Mouse (Mus musculus): ENCODE data around the gene Tnnc1.

Gene Tnnc1

DNA sequence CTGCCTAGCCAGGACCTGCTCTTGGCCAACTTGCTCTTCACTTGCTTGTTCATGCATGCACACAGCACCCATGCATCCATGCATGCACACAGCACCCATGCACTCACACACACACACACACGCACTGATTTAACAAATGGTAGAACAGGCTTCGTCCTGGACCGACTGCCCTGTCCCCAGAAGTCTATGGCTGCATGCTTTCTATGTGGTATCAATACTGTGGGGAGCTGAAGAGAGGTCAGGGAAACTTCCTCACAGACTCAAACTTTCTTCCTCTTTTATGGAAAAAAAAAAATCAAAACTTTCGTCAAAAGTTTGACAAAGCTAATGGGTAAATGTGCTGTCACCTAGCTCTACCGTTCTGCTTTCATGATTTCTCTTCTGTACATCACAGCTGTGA is 24.6 kb upstream of the Tnnc1 start:
- DNase-seq (ENCODE audit: extremely low spot score, low spot score): no peak

DNA sequence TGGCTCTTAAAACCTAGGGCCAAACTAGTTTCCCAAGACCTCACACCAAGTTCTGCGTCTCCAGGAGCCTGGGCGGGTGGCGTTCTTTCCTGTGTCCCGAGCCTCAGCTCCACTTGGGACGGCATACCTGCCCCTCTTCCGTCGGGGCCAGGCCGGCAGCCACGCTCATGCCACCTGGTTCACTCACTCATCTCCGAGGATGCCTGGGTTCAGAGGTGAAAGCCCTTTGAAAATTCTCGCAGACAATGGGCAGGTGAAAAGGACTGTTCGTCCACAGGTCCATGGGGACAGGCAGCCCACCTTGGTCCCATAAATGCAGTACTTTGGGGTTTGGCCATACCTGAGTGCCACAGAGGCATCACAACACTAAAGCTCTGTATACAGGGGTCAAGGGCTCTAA is 23.9 kb upstream of the Tnnc1 start:
- DNase-seq (ENCODE audit: extremely low spot score, low spot score): no peak

DNA sequence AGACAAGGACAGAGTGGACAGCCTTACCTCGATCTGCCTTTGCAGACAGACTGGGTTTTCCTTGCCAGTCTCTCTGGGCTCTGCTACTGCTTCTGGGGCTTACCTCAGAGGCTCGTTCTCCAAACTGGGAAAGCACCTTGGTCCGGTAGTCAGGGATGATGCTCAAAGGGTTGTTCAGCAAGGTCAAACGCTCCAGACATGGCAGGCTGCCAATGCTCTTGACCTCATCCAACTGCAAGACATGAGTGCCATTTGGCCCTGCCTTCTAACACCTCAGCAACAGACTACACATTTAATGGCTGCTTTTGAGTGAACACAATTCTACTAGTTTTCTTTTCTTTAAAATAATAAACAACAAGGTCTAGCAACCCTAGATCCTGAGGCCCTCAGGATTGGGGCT is 21.5 kb upstream of the Tnnc1 start:
- no peak for DNase-seq (ENCODE audit: extremely low spot score, low spot score)

DNA sequence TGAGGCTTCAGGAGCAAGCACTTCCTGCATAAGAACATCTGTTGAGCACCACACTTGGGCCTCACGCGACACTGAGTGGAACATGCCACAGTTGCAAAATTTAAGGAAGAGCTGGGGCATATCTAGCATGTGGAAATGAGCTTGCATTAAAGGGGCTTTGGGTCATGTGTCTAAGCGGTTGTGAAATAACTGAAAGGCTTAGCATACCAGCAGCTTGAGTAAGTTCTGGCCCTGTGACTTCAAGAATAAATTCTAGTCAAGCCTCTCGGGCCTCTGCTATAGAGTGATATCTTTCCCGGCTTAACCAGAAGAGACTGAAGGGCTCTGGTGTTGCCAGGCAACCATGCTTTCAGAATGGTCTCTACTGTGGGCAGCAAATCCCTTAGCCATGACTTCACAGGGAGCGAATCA is 19.3 kb upstream of the Tnnc1 start:
- DNase-seq (ENCODE audit: extremely low spot score, low spot score): no peak

DNA sequence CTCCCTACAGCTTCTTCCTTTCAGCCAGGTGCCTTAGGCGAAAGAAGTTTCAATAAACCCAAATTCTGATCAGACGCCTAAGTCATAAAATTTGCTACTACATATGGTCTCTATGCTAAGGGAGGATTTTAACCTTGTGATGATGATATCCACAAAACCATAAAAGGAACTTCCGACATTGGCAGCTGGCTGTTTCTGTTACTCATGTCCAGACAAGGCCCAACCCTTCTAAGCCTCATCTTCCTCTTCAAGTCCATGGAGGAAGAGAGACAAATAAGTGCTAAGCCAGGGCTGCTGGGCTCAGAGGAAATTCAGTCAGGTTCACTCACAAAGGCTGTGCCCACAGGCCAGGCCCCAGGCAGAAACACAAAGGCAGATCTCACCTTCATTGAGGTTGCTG is 18.8 kb upstream of the Tnnc1 start:
- DNase-seq (ENCODE audit: extremely low spot score, low spot score): no peak

DNA sequence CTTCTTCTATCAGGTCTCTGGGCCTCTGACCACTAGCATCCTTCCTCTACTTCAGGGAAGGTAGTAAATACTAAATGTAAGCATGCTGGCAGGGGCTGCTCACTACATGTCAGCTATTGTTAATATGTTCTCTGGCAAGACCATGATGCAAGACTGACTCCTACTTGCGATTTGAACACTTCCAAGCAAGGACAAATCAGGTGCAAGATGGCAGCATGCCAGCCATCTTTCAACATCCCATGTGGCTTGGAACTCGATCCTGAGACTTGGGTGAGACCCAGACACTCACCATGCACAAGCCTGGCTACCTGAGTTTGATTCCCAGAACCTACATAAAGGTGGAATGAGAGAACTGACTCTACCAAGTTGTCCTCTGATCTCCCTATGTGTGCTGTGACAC is 16.2 kb upstream of the Tnnc1 start:
- DNase-seq (ENCODE audit: extremely low spot score, low spot score): no peak

DNA sequence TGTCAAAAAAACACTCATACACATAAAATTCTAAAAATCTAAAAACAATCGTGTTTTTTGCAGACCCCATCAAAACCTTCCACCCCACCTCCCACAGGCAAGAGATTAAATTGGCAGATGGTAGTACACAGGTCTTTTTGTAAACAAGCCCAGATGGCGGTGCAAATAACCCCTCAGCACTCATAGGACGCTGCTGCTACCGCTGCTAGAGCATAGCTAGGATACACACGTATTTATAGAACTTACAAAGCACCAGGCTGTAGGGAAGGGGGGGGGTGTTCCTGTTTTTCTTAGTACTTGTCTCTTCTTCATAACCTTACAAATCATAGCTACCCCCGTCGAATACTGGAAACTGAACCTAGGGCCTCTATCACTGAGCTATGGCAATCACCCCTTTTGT is 14.3 kb upstream of the Tnnc1 start:
- no peak for DNase-seq (ENCODE audit: extremely low spot score, low spot score)

DNA sequence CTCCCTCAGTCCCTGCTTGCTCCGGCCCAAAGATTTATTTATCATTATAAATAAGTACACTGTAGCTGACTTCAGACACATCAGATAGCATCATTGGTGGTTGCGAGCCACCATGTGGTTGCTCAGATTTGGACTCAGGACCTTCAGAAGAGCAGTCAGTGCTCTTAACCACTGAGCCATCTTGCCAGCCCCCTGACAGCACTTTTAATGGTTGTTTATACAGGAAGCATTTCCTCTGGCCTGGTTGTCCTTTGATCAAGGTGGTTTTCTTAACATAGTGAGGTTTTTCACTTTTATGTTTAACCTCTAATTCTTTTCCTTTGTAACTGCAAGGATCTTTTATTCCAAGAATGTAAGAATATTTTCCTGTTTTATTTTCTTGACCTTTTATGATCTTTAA is 13.7 kb upstream of the Tnnc1 start:
- DNase-seq (ENCODE audit: extremely low spot score, low spot score): no peak

DNA sequence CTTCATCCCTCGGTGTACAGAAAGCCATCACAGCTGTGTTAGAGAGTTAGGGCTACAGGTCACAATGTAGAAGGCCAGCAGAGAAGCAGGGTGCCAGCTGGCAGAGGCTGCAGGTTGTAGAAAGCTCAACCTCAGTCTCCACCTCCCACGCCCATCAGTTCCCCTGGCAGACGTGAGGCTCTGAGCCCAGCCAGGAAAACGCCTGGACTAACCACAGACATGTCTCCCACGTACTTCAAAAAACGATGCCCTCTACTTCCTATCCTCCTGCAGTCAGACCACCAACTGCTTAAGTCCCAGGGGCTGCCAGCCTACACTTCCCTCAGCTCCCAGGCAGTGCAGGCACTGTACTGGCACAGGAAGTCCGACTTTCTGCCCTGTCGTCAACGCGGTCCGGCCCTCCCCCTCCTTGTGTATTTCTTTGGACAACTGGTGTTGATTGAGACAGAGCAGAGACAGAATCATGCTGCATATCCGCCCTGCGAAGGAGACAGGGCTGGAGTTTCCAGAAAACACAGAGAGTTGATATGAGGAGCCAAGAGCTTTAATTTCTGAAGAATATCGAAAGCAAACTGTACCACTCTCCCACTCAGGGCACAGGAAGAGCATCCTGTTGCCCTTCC is 13.1 kb upstream of the Tnnc1 start:
- DNase-seq (ENCODE audit: extremely low spot score, low spot score): no peak

GRCm38 (mm10) chr14:31195521-31195920 is 12.6 kb upstream of the Tnnc1 start:
- no peak for DNase-seq (ENCODE audit: extremely low spot score, low spot score)

- DNase-seq (ENCODE audit: extremely low spot score, low spot score): no peak
Measured at GRCm38 (mm10) chr14:31195968-31196367, 12.1 kb upstream of the Tnnc1 start.

- no peak for DNase-seq (ENCODE audit: extremely low spot score, low spot score)
Measured at GRCm38 (mm10) chr14:31197547-31198516, 10.3 kb upstream of the Tnnc1 start.

DNA sequence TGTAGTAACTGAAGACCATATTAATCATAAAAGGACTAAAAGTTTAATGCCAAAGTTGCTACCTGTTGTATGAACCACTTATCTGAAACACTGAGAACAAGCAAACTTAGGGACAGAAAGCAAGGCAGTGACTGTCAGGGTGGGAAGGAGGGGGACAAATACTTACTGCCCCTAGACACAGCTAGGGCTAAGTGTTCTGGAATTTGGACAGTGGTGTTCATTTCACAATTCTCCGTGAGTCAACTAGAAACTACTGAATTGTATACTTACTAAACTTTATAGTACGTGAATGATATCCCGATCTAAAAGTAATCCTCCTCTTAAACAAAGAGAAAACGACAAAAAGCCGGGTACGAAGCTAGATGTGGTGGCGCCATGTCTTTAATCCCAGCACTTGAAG is 8.5 kb upstream of the Tnnc1 start:
- DNase-seq (ENCODE audit: extremely low spot score, low spot score): no peak

- DNase-seq (ENCODE audit: extremely low spot score, low spot score): no peak
Measured at GRCm38 (mm10) chr14:31200038-31200437, 8.1 kb upstream of the Tnnc1 start.

DNA sequence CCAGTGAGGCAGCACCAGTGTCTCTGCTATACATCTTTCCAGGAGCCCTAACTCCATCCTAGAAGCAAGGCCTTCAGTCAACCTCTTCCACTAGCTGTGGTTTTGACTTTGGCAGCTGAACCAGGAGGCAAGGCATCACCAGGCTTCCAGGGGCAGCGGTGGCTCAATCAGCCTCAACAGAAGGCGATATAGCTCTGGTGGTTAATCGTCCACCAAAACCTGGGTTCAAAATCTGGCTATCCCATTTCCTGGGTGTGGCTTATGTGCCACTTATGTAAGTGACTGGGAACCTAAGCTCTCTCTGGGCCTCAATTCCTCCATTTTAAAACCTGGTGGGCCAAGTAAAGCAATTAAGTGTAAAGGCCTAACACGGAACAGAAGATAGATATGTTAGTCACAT is 3.3 kb upstream of the Tnnc1 start:
- DNase-seq (ENCODE audit: extremely low spot score, low spot score): no peak

DNA sequence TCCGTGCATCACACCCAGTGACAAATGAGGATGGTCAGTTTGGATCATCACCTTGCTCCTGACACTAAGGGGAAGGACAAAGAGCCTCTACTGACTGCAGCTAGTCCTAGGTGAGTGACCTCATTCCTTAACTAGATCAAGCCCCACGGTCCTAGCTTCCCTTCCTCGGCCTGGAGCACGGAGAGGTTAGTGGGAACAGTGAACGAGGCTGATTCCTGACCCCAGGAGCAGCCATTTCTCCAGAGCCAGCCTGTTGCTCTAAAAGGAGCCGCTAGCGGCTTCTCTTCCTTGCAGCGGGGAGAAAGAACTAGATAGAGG is 2.9 kb upstream of the Tnnc1 start:
- DNase-seq (ENCODE audit: extremely low spot score, low spot score): no peak

DNA sequence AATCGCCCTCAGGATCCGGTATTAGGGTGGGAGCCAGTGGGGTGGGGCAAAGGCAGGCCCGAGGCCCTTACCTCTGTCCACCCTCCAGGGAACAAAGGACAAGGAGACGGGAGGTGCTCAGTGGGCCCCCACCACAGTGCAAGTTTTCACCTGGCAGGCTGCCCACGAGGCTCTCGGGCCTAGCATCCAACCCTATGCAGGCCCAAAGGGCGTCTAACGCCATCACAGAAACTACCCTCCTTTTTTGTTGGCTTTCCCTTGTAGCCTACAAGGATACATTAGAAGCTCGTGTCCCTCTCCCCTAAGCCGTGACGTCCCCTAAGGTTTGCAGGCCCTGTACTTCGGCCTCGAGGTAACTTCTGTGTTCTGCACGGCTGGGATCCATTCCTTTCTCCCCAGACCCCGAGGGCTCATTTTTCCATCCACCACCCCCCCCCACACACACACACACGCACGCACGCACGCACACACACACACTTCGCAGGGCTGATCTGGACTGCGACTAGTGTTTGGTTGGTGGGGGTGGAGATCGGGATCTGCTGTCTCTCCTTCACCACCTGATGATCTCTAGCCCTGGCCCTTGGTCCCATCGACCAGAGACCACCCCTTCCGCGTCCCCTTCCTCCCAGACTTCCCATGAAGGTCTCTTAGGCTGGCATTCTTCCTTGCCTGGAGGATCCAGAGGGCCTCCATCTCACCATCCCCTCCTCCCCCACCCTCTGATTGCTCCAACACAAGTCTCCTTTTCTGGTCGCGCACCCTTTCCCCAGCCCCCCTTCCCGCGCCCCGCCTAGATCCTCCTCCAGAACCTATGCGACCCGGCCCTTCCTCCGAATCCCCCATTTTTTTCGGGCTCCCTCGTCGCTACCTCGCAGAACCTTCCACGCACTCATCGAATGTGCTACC is 2.3 kb upstream of the Tnnc1 start:
- peak; percentile 62 for DNase-seq (ENCODE audit: extremely low spot score, low spot score)

GRCm38 (mm10) chr14:31206472-31206981 is 1.6 kb upstream of the Tnnc1 start:
- DNase-seq (ENCODE audit: extremely low spot score, low spot score): peak; percentile 93

DNA sequence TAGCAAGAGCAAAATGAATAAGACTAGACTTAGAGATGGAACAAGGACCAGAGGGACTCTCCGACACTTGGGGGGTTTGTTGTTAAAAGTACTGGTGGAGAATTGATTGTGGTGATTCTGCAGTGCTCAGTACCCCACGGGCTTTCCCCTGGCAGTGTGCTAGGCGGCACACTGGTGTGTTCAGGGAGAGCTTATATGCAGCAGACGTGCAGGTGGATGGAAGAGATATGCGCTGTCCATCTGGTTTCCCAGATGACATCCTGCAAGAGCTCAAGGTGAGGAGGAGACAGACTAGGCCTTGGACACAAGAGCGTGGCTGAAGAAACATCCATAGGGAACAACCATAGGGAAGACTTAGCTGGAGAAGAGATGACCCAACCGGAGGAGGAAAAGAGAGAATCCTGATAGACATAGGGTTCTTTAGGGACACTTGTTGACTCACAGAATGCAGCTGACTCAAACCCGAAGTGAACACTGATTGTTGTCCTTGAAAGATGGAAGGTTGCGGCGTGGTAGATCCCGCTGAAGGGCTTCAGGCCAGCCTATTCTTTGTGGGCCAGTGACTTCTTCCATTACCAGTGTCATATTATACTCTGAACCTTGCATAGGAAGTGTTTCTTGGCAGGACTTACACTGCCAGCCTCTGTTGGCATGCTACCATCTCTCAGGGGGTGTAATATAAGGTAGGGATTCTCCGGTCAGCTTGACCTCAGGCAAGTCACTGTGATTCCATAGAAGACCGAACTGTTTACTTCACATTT is 862 bp upstream of the Tnnc1 start:
- no peak for DNase-seq (ENCODE audit: extremely low spot score, low spot score)

GRCm38 (mm10) chr14:31209133-31209557 is 1.0 kb downstream of the Tnnc1 start:
- no peak for DNase-seq (ENCODE audit: extremely low spot score, low spot score)

- DNase-seq (ENCODE audit: extremely low spot score, low spot score): no peak
Measured at GRCm38 (mm10) chr14:31211854-31212253, 3.7 kb downstream of the Tnnc1 start.

Data from neural tube, embryonic 10.5 days (tissue).